Mouse (Mus musculus) CD4-positive, CD25-positive, alpha-beta regulatory T cell, adult 2 months (primary cell): ENCODE results near the gene Tlcd2.
A peak's percentile ranks its signal among the peaks of the same experiment; 100 is the strongest.

Experiments
- DNase-seq: peaks from one replicate; pipeline ENCODE4 v3.0.0-alpha.2; 2012; ENCODE audit warnings: low read depth, low spot score

The Tlcd2 gene

DNA sequence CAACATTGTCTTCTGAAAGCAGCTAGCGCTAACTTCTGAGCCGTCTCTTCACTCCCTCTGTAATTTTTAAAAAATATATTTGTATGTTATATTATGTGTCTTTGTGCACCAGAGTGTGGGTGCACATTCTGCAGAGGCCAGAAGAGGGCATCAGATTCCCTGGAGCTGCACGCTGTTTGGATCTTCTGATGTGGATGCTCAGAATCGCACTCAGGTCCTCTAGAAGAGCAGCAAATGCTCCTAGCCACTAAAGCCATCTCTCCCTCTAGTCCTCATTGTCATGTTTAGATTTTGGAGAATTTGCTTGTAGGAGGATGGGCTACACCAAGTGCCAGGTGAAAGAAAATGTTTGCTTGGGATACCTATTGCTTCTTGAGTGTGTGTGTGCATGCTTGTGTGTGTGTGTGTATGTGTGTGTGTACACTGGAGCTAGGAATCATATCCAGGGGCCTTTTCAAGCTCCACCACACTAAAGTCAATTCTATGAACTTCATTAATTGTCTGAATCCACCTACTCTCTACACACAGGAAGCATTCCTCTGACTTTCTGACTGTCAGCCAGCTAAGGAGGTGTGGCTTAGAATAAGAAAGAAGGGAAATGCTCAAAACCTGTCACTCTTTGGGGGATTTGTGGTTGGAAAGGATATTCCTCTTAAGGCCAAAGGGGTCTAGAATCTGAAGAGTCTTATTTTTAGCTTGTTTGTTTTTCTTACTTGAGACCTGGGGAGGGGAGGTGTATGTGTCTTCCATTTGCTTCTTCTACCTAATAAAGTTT, 5.4 kb downstream of the Tlcd2 start:
- DNase-seq: peak; percentile 44

GRCm38 (mm10) chr11:75467512-75468215, 6.1 kb downstream of the Tlcd2 start:
- peak; percentile 45 for DNase-seq

DNA sequence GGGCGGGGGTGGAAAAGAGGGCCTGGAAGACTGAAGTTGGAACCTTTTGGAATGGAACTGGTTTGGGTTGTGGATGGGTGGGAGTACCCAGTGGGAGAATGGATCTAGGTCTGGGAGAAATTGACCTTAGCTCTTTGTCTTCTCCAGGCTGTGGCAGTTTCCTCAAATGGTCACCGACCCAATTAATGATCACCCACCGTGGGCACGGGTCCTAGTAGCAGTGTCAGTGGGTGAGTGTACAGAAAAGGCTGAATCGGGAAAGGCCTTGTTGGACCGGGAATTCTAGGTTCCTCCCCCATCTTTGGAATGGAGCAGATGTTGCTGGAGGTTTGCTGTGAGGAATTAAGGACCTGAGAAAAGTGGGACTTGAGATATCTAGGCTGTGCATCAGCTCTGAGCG, 6.9 kb downstream of the Tlcd2 start:
- DNase-seq: no peak

- no peak for DNase-seq
Observed at GRCm38 (mm10) chr11:75469261-75469660, 7.7 kb downstream of the Tlcd2 start.

GRCm38 (mm10) chr11:75470675-75471074, 9.2 kb downstream of the Tlcd2 start:
- DNase-seq: no peak

DNA sequence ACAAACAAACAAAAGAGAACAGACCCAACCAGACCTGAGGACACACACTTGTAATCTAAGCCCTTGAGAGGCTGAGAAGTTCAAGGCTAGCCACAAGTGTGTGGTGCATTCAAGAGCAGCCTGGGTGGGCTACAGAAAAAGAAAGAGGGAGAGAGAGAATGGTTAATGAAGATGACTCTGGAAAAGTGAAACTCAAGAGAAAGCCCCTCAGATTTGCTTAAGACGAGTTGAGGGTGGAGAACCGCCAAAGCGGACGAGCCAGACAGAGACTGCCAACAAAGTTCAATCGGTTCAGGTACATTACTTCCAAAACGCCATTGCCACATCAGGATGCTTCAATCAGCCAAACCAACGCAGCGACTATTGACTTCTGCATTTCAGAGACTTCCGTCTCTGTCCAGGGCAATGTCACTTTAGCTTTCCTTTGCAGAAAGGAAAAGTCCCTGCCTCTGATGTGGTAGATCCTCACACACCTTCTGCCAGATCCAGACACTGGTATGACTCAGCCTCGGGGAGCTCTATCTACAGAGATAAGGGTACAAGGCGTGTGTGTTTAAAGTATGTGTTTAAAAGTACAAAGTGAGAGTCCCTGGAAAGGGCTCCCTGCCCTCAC, 11.1 kb downstream of the Tlcd2 start:
- peak; percentile 63 for DNase-seq

DNA sequence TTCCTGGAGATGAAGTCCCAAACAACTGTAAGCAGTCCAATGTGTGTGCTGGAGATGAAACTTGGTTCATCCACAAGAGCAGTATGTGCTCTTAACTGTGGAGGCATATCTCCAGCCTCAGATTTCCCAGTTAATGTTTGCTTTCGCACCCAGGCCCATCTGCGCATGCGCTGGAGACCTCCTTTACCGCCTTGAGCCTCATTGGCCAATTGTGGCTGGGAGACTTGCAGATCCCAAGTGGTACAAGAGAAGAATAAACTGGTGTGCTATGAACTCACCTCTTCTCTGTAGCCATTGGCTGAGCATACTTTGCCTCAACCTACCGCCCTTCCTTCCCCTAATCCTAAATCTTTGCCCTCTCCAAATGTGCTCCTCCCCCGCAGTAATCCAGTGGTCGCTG, 11.9 kb downstream of the Tlcd2 start:
- DNase-seq: no peak

GRCm38 (mm10) chr11:75486192-75486591, 24.7 kb downstream of the Tlcd2 start:
- no peak for DNase-seq

DNA sequence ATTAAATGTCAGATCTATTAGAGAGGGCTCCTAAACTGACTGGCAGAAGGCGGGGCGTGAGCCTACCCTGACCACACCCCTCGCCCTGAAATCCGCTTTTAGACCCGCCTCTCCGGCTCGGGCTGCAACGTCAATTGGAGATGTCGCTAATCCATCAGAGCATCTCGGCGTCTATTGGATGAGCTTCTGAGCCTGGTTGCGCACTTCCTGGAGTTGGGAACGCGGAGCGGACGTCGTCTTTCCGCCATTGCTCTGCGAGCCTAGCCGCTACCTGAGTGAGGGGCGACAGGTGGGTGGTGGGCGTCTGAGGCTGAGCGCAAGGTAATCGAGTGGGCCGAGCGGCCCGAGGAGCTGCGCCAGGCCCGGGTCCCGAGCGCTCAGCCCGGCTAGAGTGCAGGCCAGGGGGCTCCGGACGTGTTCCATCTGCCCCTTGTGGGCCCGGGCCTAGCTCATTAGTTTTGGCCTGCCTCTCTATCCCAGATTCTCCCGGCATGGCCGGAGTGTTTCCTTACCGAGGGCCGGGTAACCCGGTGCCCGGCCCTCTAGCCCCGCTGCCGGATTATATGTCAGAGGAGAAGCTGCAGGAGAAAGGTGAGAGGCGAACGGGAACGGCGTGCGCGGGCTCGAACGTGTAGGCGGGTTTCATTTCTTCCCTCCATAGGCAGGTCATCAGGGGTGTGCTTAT, 25.2 kb downstream of the Tlcd2 start, which contains the start of gene Prpf8:
TSS of gene Prpf8 (plus strand) at position 216 of the 685 bp plus-strand sequence.
- peak; percentile 97 for DNase-seq

GRCm38 (mm10) chr11:75487496-75487895, 26.0 kb downstream of the Tlcd2 start:
- no peak for DNase-seq

DNA sequence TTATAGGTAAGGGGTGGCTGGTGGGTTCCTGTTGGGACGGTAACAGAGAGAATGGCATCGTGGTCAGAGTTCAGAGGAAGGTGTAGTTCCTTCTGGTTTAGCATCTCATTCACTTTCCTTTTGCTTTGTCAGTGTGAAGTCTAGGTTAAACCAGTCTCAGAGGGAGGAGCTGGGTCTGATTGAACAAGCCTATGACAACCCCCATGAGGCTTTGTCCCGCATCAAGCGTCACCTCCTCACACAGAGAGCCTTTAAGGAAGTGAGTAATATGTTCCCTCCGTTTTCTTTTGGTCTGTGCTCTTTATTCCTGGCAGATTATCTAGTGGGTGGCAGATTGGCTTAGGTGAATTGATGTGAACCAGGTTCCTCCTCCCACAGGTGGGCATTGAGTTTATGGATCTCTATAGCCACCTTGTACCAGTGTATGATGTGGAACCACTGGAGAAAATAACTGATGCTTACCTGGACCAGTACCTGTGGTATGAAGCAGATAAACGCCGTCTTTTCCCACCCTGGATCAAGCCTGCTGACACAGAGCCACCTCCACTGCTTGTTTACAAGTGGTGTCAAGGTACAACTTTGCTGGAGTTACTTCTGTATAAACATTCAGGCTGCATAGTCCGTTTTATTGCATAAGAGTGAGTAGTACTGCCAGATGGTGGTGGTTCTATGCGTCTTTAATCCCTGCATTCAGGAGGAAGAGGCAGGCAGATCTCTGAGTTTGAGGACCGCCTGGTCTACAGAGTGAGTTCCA, 33.0 kb downstream of the Tlcd2 start:
- DNase-seq: no peak

- no peak for DNase-seq
Observed at GRCm38 (mm10) chr11:75498126-75498525, 36.6 kb downstream of the Tlcd2 start.

- DNase-seq: no peak
Observed at GRCm38 (mm10) chr11:75508162-75508561, 46.6 kb downstream of the Tlcd2 start.

DNA sequence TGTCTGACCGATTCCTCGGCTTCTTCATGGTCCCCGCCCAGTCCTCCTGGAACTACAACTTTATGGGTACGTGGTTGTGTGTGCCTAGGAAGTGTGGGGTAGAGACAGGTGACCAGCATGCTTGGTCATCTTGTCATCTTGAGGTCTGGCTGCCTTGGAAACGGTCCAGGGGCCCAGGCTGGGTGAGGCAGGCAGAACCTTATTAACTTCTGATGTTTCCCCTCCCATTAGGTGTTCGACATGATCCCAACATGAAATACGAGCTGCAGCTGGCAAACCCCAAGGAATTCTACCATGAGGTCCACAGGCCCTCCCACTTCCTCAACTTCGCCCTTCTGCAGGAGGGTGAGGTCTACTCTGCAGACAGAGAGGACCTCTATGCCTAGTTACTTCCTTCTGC, 47.4 kb downstream of the Tlcd2 start:
- no peak for DNase-seq

GRCm38 (mm10) chr11:75509741-75510626, 48.5 kb downstream of the Tlcd2 start, which contains the start of gene Rilp:
Gene Rilp, plus strand, starts transcription at chr11:75510094.
- DNase-seq: no peak

- DNase-seq: peak; percentile 95
Observed at GRCm38 (mm10) chr11:75510627-75510993, 49.1 kb downstream of the Tlcd2 start.

DNA sequence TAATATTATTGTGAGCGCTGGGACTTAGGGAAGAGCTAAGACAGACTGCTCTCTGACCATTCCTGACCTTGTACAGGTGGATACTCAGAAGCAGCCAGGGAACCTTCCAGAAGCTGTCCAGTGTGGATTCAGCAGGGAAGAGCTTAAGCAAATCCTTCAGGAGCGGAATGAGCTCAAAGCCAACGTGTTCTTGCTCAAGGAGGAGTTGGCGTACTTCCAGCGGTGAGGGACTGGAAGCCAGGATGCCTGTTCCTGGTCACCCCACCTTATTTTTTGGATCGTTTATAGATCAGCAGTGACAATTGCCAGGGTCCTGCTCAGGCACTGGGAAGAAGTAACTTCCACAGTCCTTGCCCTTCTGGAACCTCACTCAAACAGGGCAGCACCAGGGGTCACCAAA, 49.7 kb downstream of the Tlcd2 start:
- no peak for DNase-seq

DNA sequence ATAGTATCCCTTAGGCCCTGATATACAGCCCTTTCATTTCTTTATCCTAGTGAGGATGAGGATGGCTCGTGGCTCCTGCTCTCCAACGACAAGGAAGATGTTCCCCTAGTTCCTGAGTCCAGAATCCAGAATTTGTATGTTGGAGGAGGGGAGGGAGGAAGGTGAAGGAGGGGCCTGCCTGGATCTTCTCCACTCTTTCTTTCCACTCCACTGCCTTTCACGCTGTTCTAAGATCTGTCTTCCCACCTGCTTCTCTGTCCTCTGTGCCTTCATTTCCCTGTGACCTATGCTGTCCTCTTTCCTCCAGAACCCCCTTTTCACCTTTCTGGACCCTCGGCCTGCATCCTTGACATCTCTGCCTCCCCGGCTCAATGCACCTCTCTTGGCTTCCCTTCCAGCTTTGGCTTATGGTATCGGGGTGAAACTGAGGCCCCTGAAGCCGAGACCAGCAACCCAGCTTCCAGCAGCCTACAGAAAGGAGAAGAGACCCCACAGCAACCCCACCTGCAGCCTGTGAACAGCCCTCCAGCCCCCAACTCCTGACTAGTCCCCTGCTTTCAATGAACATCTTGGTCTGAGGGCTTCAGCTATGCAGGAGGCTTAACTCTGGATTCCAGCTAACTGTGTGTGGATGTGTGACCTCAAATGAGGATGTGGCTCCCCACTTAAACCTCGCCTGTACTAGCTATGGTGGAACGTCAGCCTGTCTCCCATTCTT, 50.9 kb downstream of the Tlcd2 start:
- DNase-seq: no peak

DNA sequence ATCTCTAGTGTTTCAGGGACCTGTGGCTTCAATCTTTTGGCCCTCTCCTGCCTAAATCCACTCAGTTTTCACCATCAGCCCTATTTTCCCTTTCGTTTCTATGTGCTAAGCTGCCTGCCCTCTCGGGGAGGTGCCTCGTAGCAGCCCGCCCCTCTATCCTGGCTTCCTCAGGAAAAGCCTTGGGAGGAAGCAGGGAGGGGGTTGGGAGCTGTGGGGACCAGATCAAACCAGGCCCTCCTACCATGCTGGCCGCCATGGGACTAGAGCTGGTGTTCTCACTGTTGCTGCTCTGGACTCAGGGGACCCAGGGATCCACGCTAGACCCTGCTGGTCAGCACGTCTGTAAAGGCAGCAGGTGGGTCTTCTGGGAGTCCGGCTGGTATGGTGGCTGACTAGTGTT, 51.8 kb downstream of the Tlcd2 start, which contains the start of gene Scarf1:
TSS of gene Scarf1 (plus strand) at position 205 of the 400 bp plus-strand sequence.
- DNase-seq: no peak
